Mouse (Mus musculus) lung, postnatal 0 days (tissue): ENCODE measurements around the gene Aipl1.

Experiments used
- CTCF ChIP-seq: IDR thresholded peaks from 2 replicates; pipeline ENCODE4 v1.5.1; 2016; ENCODE audit warnings: antibody characterized with exemption, mild to moderate bottlenecking
- EP300 ChIP-seq: IDR thresholded peaks from 2 replicates; pipeline ENCODE4 v1.6.1; 2016; ENCODE audit warnings: antibody characterized with exemption, mild to moderate bottlenecking, control low read depth

DNA sequence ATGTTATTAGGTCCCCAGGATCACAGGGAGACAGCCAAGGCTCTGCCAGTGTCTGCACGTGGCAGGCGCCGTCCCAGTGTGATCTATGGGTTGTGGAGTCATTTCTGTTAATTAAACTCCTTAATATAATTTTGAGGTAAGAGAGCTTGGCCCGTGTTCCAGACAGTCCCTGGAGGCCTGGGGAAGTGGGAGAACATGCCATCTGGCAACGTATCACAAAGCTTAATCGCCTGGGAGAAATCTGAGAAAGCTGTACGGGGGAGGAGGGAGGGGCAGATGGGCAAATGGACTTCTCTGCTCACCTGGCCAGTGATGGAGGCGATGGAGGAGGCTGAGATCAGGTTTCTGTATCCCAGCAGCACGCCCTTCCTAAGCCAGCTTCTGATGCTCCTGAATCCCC, 34.1 kb downstream of the Aipl1 start:
- TF ChIP-seq EP300: no peak
- no peak for TF ChIP-seq CTCF
